Mouse (Mus musculus) myocyte (in vitro differentiated cells): ENCODE data around the gene Glyr1.

ENCODE experiments used
- CEBPB ChIP-seq: IDR thresholded peaks from 2 replicates; pipeline ENCODE4 v1.6.1; 2011; ENCODE audit warnings: mild to moderate bottlenecking, moderate library complexity; ENCODE audit not compliant: poor library complexity, insufficient read depth, severe bottlenecking
- E2F4 ChIP-seq: IDR thresholded peaks from one replicate; pipeline ENCODE4 v1.6.1; 2011; ENCODE audit warnings: mild to moderate bottlenecking, control low read depth, moderate library complexity; ENCODE audit not compliant: insufficient read depth
- MAX ChIP-seq: IDR thresholded peaks from one replicate; pipeline ENCODE4 v1.6.1; 2011; ENCODE audit warnings: low read depth, mild to moderate bottlenecking, control low read depth
- MYOD1 ChIP-seq, 3 experiments: IDR thresholded peaks; one replicate each; pipeline ENCODE4 v1.6.1; 2011; ENCODE audit warnings: control low read depth in 2 of 3, low read depth in 2 of 3, mild to moderate bottlenecking in 2 of 3, moderate library complexity in 1 of 3; ENCODE audit not compliant: insufficient read length in 2 of 3, control insufficient read depth in 1 of 3
- MYOG ChIP-seq, 3 experiments: IDR thresholded peaks; one replicate each; pipeline ENCODE4 v1.6.1; 2011; ENCODE audit warnings: control low read depth in 2 of 3, low read depth in 2 of 3, mild to moderate bottlenecking in 2 of 3; ENCODE audit not compliant: insufficient read length in 2 of 3, control insufficient read depth in 1 of 3, insufficient read depth in 1 of 3
- POLR2A ChIP-seq: IDR thresholded peaks from one replicate; pipeline ENCODE4 v1.6.1; 2011; ENCODE audit warnings: low read depth, mild to moderate bottlenecking, control low read depth, moderate library complexity; ENCODE audit not compliant: insufficient read length
- POLR2AphosphoS2 ChIP-seq: IDR thresholded peaks from one replicate; pipeline ENCODE4 v1.6.1; 2011; ENCODE audit warnings: low read depth, control low read depth; ENCODE audit not compliant: insufficient read length
- TCF12 ChIP-seq: IDR thresholded peaks from one replicate; pipeline ENCODE4 v1.6.1; 2011; ENCODE audit warnings: mild to moderate bottlenecking, control low read depth; ENCODE audit not compliant: poor library complexity, insufficient read depth, severe bottlenecking
- USF1 ChIP-seq: IDR thresholded peaks from one replicate; pipeline ENCODE4 v1.6.1; 2011; ENCODE audit warnings: low read depth, mild to moderate bottlenecking, control low read depth, moderate library complexity

DNA sequence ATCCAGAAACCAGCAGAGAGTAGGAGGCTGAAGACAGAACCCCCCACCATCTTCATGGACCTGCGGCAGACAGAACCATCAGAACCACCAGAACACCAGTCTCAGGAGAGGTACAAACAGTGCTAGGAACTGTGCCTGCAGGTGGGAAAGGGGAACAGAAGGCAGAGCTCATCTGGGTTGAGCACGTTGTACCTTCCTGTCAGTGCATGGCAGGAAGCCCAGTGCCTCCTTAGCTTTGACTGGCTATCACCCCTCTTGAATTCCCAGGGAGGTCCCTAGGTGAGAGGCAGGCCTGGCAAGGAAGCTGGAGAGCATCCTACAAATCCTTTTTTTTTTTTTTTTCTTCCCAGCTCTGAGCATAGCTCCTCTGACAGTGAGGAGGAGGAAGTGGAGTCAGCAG, 73.5 kb downstream of the Glyr1 start:
- no peak for TF ChIP-seq POLR2A
- TF ChIP-seq MAX: no peak
- TF ChIP-seq E2F4: no peak
- TF ChIP-seq TCF12: no peak
- TF ChIP-seq MYOD1 (IDR thresholded peaks at IDR 0.05; ENCODE audit: control insufficient read depth in 1 of 3, insufficient read length in 2 of 3, low read depth in 2 of 3): no peak
- TF ChIP-seq POLR2AphosphoS2: no peak
- no peak for TF ChIP-seq MYOG (IDR thresholded peaks at IDR 0.05; ENCODE audit: control insufficient read depth in 1 of 3, insufficient read depth in 1 of 3, insufficient read length in 2 of 3, low read depth in 2 of 3)
- no peak for TF ChIP-seq CEBPB
- TF ChIP-seq USF1: no peak
